Mouse (Mus musculus) erythroblast, adult 5-6 weeks (primary cell): Measurements from ENCODE around the gene Gm9573. TPM values are rescaled to one million over a fixed set of nuclear protein-coding genes. Genes with fewer than 3 reads are reported as not detected.

ENCODE experiments used
- ATAC-seq: replicated peaks from 2 replicates; pipeline ENCODE4 v1.8.0; 2016; ENCODE audit warnings: moderate number of reproducible peaks, mild to moderate bottlenecking, moderate TSS enrichment, inconsistent platforms; ENCODE audit not compliant: poor library complexity, low FRiP score, severe bottlenecking
- total RNA-seq, 2 experiments: library from RNA; stranded (forward) in 1 of 2; stranded (reverse) in 1 of 2; fragments of 150-400 nt in 1 of 2; fragments of 200-764, 138-1000 nt in 1 of 2; gene quantifications; 2 replicates each; pipeline versions ENCODE4 v1.2.3 to v1.2.4; 2015 to 2017; ENCODE audit warnings: low replicate concordance in 2 of 2

The Gm9573 gene
- total RNA-seq (2015; ENCODE audit: low replicate concordance) = not detected in 2 replicates
- total RNA-seq (2017; ENCODE audit: low replicate concordance) = not detected in 2 replicates

- ATAC-seq = no peak
These were observed at the start of gene Gm9573 for GRCm38 (mm10) chr17:35626537-35626936. Gene Gm9573 (minus strand): TSS chr17:35626637.

DNA sequence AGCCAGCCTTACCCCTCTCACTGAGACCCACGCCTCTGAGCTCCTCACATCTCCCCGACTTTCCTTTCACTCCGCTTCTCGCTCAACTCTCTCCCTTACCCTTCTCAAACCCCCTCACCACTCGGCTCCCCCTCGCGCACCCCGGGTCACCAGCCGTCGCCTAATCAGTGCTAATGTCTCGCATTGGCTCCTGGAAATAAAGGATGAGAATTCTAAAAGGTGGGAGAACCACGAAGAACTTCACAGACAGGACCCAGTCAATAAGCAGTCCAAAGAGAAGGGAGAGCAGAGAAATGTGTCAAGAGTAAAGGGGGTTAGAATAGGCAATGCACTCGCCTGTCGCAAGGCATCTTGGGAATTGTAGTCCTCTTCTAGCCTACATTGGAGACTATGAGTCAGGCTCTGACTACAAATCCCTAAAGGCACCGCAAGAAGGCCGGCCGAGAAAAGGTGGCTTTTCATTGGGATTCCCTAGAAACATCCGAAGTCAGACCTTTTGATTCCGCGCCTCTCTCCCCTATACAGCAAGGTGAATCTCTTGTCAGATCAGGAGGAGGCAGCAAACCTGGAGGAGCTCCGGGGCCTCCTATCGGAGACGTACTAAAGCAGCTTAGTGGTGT is 47.1 kb upstream of the Gm9573 start, which contains the start of gene Gtf2h4:
Gtf2h4 (minus strand) TSS at position 324 of the 620 bp plus-strand sequence.
- ATAC-seq = peak; percentile 91

DNA sequence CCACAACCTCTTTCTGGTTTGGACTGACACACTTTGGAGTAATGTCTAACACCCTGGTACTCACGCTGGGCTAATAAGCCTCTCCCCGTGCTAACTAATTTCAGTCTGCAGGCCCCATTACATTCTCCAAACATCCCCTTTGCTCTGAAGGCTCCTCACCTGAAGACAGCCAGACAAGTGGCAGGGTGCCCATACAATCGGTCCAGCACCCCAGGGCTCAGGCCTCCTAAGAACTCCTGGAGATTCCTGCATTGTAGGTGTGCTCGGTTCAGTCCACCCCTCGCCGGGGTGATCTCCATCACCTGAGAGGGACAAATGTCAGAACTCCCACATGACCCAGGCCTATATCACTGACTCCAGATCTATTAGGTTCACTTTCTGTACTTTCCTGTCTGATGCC is 46.1 kb upstream of the Gm9573 start:
- no peak for ATAC-seq

DNA sequence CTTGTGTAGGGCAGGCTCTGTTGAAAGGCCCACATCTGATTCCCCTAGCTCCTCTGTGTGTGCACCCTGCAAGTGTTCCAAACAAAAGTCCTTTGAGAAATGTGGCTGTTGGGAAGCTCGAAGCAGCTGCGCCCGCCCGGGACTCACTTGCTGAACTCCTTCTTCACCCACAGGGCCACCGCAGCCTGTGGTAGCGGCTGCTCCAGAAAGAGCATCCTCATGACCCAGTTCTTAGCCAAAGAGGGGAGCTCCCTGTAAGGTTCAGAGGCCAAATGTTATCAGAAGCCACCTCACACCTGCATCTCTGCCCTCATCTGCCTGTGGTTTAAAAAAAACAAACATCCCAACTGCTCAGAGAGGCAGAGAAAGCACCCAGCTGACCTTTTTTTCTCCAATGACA is 45.4 kb upstream of the Gm9573 start:
- no peak for ATAC-seq

GRCm38 (mm10) chr17:35669731-35670130 is 43.3 kb upstream of the Gm9573 start:
- no peak for ATAC-seq

DNA sequence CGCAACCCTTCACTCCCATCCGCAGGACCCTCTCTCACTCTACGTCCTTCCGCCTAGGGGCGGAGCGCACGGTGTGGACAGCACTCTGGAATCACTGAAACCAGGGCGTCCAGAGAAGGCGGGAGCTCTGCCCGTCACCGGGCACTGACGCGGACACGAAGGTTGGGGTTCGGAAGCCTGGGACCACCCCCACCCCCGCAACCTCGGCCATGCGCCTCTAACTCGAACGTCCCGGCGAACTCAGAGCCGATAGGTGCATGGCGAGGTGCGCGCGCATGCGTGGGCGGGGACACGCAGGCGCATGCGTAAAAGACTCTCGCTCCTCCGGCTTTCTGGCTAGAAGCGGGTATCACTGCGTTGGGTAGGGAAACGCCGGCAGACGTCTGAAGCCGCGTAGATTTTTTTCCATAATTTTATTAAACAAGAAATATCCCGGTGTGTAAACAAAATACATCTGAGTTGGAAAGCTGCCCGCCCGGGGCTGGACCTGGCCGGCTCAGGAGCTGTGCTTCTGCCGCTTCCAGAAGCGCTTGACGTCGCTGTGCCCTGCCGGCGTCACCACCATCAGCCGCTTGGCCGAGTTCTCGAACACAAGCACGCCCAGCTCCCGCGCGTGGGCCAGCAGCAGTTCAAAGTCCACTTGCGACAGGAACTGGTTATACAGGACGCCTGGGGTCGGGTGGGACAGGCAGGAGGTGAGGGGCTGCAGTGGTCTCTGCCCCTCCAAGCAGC is 41.1 kb upstream of the Gm9573 start, which contains the start of gene Vars2:
Vars2 (minus strand) TSS at position 259 of the 732 bp plus-strand sequence.
- ATAC-seq = peak; percentile 92

DNA sequence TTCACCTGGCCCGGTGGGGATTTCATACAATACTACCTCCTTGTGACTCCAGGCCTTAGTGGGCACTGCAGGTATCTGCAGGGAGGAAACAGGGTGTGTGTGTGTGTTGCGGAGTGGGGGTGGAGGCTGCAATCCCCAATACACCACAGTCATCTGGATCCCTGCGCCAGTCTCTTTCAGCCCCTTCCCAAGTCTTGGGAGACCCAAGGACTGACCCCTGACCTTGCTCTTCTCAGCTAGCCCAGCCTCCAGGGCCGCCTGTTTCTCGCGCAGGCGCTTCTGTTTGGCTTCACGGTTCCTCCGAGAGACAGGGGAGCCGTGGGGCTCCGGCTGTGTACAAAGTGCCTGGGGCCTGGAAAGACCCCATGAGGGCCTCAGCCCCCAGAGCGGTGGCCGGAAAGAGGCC is 40.4 kb upstream of the Gm9573 start:
- ATAC-seq = no peak

GRCm38 (mm10) chr17:35665957-35666515 is 39.6 kb upstream of the Gm9573 start:
- no peak for ATAC-seq

DNA sequence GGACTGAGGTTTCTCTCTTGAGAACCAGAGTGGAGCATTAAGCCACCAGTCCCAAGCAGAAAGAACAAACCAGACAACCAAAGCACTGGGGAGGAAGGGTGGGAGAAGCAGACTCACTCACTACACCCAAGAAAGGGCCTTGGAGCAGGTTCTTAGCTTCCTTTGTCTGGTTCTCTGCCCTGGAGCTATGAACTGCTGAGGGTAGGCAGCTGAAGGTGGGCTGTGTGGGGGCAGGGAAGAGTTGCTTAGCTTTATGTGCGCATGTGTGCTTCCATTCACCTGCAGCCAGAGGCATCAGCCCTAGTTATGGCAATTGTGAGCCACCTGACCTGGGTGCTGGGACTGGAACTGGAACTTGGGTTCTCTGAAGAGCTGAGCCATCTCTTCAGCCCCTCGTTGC is 26.6 kb upstream of the Gm9573 start:
- no peak for ATAC-seq

DNA sequence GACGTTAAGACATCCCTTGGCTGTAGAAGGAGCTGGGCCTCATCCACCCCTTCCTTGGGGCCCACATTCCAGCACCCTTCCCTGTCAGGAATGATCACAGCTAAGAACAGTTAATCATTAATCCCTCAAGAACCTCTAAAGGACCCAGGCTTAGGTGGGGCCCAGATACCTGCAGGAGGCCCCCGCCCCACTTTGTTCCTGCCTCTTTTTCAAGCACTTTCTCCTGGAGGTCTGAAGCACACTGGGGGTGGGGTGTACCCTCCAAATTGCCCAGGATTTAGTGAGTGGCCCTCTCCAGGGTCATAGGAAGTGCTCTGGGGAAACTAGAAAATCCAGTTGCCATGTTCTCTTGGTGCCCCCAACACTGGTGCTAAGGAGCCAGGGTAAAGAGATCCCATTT is 23.0 kb upstream of the Gm9573 start:
- no peak for ATAC-seq

DNA sequence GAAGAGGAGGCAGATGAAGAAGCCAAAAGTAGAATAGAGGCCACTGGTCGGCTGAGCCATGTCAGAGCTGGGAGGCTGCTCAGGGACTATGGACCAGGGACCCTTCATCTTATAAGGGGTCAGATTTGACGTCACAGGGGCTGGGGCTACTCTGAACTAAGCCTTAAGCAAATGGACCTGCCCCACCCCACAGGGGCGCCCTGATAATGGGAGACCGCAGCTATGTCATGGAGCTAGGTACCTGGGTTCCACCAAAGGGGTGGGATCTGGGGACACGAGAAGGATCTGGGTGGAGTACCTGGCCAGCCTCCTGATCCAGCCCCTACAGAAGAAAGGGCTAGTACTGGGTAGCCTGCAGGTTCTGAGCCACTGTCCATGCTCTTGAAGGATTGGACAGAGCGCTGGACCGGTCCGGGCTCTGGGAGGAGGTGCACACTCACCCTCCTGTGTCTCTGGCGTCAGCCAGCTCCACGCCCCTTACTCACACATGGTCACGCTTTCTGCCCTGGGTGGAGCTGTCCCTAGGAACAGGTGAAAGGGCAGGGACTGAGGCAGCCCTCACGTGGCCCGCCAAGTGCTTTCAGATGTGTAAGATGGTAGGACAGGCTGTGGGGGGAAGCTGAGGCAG is 17.3 kb upstream of the Gm9573 start, which contains the start of gene Mucl3:
Mucl3 (minus strand) TSS at position 87 of the 628 bp plus-strand sequence.
- ATAC-seq = no peak

DNA sequence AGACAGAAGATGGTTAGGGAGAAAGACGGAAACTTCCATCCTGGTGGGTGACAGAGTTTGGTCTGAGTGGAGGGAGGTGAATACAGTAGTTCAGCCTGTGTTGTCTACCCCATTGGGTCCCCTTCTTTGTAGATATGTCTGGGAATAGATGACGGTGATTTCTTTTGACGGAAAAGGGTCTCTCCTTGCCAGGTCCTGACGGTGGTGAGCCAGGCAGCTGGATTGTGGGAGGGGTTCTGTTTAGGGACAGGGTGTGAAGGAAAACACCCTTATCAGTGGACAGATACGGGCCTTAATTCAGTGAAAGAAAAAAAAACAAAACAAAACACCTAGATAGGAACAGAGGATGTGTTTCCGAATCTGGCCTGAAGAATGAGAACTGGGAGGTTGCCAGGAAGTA is 12.9 kb upstream of the Gm9573 start:
- ATAC-seq = no peak

DNA sequence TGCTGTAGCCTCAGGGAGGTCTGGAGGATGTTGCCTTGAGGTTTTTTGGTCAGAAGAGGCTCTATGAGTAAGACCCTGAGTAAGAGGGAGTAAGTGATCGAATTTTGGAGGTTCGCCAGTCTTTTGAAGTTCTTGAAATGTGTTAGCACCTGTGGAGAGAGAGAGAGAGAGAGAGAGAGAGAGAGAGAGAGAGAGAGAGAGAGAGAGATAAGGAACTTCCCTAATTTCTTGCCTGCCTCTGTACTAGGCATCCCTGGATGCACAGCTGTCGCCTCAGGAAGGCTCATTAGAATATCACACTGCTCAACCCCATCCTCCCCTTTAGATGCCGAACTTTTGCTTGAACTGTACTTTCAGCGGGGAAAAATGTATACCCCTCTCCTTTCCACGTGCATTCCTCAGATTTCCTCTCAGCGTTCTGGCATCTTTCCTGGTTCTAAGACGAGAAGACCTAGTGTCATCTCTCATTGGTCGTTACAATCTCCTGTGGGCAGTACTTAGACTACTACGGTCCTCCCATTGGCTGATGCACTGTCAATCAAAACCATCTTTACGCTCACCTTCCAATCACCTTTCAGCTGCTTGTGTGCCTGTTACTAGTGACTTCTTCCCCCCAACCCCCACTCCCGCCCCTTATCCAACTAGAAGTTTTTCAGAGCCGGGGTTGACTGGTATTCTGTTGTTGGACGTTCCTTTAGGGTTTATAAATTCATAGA is 12.2 kb upstream of the Gm9573 start:
- ATAC-seq = no peak

DNA sequence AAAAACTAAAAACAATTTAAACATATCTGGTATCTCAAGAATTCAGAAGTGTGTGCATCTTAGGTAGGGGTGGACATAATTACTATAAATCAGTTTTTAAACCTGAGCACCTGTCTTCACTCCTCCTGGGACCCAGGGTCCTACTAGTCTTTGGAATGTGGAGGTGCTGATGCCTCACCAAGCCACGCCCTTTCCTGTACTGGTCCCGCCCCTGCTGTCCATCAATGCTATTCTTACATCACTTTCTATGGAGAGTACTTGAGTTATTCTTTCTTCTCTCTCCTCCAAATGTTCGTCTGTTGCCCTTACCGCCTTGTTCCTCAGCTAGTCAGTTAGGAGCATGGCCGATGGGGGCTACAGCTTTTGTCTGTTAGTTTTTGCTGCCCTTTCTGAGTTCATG is 9.9 kb upstream of the Gm9573 start:
- no peak for ATAC-seq

DNA sequence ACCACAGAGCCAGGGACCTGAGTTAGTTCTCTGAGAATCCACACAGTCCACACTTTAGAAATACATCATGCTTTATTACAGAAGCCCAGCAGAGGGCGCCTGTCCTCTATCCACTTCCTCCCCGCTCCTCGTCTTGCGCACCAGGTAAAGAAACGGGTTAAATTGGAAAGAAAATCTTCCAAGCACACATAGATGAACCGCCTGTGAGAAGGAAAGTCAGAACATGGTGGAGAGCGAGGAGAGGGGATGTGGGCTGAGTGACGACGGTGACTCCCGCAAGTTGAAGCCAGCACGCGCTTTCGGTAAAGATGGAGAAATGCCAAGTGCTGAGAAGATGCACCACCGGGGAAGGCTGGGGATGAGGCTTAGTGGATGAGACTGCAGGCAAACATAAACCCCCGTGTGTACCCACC is 9.3 kb upstream of the Gm9573 start:
- ATAC-seq = peak; percentile 75

- no peak for ATAC-seq
These were observed 8.8 kb upstream of the Gm9573 start for GRCm38 (mm10) chr17:35635202-35635601.

DNA sequence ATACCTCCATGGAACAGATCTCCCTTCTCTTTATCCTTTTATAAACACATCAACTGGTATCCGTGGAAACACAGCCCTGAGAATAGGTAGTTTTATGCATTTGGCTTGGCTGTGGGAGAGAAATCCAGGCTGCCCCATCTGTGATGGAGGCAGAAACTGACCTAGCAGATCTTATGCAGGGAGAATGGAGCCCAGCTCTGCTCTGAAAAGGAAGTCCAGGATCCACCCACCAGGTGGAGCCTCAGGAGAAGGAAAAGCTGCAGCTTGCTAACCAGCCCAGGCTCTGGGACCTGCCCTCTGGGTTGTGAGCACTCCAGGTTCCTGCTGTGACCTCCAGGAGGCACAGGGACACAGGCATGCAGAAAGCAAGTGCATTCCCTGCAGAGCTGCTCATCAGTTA is 7.6 kb upstream of the Gm9573 start:
- ATAC-seq = no peak

GRCm38 (mm10) chr17:35617127-35617526 is 9.3 kb downstream of the Gm9573 start:
- ATAC-seq = no peak; the same call in 1 of the 2 replicates

- no peak for ATAC-seq
These were observed 24.6 kb downstream of the Gm9573 start for GRCm38 (mm10) chr17:35601736-35602354.
